Mouse (Mus musculus) brain, embryonic 14.5 days (tissue): ENCODE results near the gene Tsc22d1. TPM values are rescaled to one million over a fixed set of nuclear protein-coding genes. Genes with fewer than 3 reads are reported as not detected.
A peak's percentile ranks its signal among the peaks of the same experiment; 100 is the strongest.

ENCODE experiments used
- DNase-seq: peaks from one replicate; pipeline ENCODE4 v3.0.0-alpha.2; 2011; ENCODE audit warnings: low read depth
- CTCF ChIP-seq: fragments of 200-500 bp; IDR thresholded peaks from 2 replicates; pipeline ENCODE4 v1.5.1; 2012; ENCODE audit warnings: inconsistent platforms, mild to moderate bottlenecking, moderate library complexity, borderline replicate concordance; ENCODE audit not compliant: insufficient read depth, insufficient read length; ENCODE audit errors: extremely low read depth
- POLR2A ChIP-seq: fragments of 200-500 bp; IDR thresholded peaks from 2 replicates; pipeline ENCODE4 v1.6.1; 2012; ENCODE audit warnings: mild to moderate bottlenecking, inconsistent platforms, borderline replicate concordance; ENCODE audit not compliant: poor library complexity, insufficient read depth, insufficient read length, severe bottlenecking; ENCODE audit errors: extremely low read depth
- polyA plus RNA-seq: library from polyadenylated mRNA; depleted of rRNA; stranded (reverse); fragments of >200 nt; gene quantifications from 2 replicates; pipeline ENCODE4 v1.2.3, GENCODE M21; 2012

Gene Tsc22d1
- polyA plus RNA-seq, 1 experiment, result 563 TPM

DNA sequence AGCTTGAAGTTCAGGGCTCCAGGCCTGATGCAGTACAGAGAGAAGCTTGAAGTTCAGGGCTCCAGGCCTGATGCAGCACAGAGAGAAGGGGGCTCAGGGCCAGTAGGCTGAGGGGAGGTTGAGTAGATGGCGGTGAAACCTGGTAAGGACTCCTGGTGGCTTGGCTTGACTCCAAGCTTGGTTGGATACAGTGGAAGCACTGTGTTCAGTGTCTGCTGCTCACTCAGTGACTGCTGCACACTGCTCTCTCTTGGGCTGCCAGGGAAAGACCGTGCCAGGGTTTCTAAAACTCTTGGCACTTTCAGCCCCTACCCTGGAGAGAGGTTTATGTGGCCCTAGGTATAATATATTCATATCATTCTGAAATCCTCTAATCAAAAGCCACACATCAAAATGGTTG is 74.4 kb downstream of the Tsc22d1 start:
- no peak for TF ChIP-seq CTCF
- TF ChIP-seq POLR2A, result no peak

DNA sequence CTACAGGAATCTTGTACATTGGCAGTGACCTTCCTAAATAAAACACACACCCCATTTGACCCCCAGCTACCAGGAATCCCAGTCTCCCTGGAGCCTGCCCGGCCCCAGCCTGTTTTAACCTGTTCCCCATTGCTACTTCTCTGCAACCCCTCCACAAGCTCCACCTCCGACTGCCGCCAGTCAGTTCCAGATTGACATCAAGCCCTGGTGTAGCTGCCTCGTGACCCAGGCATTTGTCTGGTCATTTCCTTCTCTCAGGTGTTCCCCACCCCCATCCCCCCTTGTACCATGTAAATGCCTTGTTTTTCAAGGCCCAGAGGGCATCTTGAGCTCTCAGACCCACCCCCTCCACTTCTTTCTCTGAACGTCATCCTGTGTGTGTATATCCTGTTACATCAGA is 80.3 kb downstream of the Tsc22d1 start:
- DNase-seq, result no peak

More for the DNA sequence above, 74.4 kb downstream of the Tsc22d1 start:
- peak; percentile 88 for DNase-seq

DNA sequence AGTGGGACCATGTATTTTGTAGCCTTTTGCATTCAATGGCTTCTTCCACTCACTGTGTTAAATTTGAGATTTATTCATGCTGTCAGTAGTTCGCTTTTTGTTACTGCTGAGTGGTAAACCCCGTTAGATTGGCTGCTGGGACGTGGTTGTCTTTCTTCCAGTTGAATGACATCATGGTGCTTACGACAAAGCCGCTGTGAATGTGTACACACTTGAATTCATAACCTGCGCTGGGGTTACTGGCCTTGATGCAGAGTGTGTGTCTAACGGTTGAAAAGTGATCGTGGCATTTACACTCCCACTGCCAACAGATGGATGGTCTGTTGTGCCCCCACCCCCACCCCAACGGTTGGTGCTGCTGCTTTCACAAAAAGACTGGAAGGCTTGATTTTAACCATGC is 82.4 kb downstream of the Tsc22d1 start:
- peak; percentile 55 for DNase-seq
- no peak for TF ChIP-seq POLR2A
- TF ChIP-seq CTCF, result no peak

More for the DNA sequence above, 80.3 kb downstream of the Tsc22d1 start:
- no peak for TF ChIP-seq POLR2A
- no peak for TF ChIP-seq CTCF

DNA sequence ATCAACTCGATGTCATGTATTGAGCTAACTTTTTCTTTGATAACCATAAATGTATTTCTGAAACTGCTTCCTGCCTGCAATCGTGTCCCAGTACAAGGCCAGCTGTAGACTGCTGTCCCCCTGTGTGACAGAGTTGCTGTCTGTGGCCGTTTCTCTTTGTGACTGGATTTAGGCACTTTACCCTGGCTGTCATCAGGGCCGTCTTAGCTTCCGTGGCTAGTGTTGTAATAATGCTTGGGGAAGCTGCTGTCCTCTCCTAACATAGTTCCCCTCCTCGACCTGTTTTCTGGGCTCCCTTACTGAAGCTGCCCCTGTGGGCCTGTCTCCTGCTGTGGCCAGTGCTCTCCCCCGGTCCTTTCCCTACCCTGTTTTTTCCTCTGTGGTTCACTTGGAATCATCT is 83.4 kb downstream of the Tsc22d1 start:
- DNase-seq, result no peak
- TF ChIP-seq CTCF, result no peak
- no peak for TF ChIP-seq POLR2A

DNA sequence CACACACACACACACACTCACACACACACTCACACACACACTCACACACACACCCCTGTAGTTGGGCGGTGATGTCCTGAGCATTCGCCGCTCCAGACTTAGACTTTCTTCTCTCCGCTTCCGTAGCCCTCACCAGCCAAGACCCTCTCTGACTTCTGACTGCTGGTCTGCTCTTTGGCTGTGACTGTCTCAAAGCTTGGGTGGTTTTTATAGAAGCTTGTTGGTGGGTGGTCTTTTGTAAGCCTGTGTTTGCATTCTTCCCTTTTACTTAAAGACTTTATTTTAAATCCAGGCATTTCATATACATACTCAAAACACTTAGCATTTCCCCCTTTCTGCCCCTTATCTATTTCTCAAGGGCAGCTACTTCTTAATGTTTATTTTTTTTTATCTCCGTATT is 84.7 kb downstream of the Tsc22d1 start:
- DNase-seq, result no peak
- TF ChIP-seq CTCF, result no peak
- no peak for TF ChIP-seq POLR2A

DNA sequence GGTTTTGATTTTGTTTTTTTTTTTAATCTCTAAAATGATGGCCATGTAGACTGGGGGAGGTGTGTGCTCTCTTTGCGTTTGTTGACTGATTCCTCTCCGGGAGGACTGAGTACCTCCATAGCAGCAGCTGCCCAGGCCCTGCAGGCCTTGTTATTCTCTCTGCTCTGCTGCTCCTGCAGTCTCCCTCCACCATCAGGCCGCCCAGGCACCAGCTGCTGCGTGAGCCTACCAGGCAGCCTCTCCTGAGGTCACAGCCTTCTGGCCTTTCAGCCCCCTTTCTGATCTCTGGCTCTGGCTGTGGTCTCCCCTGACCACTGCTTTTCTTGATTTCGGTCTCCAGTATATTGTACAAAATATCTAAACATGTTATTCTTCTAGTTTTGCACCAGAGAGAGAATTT is 85.3 kb downstream of the Tsc22d1 start:
- peak; percentile 50 for DNase-seq
- no peak for TF ChIP-seq CTCF
- TF ChIP-seq POLR2A, result no peak

DNA sequence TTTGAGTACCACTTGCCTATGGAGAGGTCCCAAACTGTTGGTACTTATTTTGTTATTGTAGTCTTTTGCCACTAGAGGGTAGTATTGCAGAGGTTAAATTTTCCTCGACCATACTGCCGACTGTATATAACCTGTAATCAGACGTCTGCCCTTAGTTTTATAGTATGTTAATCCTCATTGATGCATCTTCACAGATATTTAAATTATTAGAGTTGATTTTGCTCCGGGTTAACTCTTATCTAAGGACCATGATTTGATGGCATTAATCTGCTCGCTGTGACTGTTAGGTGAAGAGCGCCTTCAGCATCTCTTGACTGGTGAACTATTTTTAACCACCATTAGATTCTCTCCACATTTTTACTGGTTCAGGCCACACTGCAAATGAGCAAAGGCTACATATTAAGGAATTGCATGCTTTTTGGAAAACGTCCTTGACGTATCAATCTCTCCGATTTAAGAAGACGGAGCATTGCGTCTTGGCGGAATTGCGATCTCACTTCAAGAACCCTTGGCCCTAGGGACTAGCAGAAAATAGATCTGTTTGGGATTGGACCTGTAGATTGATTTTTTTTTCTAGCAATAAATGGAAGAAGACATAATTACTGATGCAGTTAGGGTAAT is 88.6 kb downstream of the Tsc22d1 start:
- peak; percentile 89 for DNase-seq
- peak; percentile 21; the same call in 1 of the 2 replicates for TF ChIP-seq CTCF
- no peak for TF ChIP-seq POLR2A

DNA sequence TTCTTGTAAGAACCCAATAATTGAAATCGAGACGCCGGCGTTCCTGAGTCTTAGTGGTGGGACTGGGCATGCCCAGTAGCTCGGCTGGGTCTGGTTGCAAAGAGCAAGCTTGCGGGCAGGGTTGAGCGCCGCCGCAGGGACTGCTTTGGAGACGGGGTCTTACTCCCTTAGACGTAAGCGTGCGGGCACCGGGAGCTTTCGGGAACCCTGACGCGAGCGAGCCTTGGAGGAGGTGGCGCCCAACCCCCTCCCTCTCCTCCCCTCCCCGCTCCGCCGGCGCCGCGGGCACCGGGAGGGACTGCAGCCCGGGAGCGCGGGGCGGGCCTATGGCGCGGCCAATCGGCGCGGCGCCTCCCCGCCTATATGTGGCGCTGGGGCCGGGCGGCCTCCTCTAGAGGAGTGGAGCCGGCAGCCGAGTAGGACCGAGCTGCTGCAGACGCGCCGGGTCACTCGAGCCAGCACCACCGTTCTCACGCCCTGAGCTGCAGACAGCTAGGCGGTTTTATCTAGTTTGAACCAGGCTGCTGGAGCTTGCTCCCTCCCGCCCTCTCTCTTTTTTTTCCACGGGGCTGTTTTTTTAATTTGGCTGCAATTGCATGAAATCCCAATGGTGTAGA is 89.5 kb downstream of the Tsc22d1 start:
- peak; percentile 98 for DNase-seq
- TF ChIP-seq CTCF (peak; percentile 0; the same call in 1 of the 2 replicates), POLR2A (peak; percentile 99)

DNA sequence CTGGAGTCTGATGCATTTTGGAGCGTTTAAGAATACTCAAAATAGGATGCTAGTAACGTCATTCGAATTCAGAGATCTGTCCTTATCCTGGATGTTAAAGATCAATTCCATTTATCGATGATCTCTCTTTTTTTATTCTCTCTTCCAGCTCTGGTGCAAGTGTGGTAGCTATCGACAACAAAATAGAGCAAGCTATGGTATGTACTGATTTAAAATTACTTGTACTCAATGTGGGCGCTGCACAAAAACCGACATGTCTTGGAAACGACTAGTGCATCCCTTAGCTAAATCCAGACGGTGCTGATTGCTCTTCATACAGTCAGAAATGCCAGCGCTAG is 90.3 kb downstream of the Tsc22d1 start:
- no peak for TF ChIP-seq POLR2A
- TF ChIP-seq CTCF, result no peak
- no peak for DNase-seq

DNA sequence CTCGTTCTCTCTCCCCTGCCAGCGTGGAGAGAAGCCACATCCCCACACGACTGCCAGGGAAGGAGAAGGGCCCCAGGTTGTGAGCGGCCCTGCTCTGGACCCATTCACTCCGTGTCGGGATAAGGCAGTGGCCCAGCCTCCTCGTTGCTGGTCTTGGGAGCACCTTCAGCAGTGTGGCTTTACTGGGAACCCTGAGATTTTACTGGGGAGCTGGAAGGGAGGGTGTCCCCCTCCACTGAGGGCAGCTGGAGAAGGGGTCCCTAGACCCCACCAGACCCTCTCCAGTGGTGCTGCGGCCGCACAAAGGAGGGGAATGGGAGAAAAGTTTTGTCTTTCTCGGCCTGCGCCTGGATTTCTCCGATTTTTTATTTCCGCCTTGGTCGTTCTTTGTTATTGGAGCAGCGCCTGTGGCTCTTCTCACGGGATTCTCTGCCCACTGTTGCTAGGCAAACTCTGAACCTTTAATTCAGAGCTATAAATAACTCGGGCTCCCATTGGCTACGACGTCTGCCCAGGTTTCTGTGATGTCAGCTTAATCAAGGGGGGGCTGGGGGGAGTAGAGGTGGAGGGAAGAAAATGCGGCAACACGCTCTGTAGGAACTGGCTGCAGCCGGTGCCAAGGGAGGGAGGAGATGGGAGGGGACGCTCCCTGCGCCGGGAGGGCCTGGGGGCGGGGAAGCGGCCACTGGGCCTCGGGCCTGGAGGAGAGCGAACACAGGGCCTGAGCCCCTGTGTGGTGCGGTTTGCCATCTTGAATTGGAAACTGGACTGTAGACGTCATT is 90.9 kb downstream of the Tsc22d1 start:
- peak; percentile 99 for DNase-seq
- TF ChIP-seq CTCF (no peak), POLR2A (peak; percentile 22; the same call in 1 of the 2 replicates)

DNA sequence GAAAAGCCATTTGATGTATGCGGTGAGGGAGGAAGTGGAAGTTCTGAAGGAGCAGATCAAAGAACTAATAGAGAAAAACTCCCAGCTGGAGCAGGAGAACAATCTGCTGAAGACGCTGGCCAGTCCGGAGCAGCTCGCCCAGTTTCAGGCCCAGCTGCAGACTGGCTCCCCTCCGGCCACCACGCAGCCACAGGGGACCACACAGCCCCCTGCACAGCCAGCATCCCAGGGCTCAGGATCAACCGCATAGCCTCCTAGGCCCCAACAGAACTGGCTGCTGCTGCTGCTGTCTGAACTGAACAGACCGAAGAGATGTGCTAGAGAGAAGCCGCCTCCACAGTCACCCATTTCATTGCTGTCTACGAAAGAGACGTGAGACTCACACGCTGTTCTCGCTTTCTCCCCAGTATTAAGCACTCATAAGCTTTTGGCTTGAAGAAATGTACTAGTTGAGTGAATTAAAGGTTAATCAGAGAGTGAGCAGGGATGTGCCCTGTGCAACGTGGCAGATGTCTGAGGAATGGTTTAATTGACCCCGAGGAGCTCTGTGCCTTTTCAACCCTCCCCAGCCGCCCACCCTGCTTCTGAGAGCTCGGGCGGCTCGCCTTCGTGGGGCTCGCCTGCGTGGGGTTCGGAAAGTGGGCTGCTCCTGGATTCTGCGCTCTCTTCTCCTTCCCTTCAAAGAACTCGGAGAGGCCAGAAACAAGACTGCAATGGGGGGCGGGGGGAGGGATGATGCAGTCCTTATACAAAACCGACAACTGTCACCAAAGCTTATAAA is 91.9 kb downstream of the Tsc22d1 start:
- no peak for TF ChIP-seq POLR2A
- no peak for TF ChIP-seq CTCF
- DNase-seq, result no peak
